Mouse (Mus musculus) layer of hippocampus, postnatal 25 days (tissue): ENCODE measurements at regions not wholly inside any gene's neighbourhood (a gene's known extent, or its start where the extent isn't known, plus 50 kb on each side); places are given as distances from the start of the nearest gene placed in this dataset.

Experiments
- DNase-seq, 2 experiments: peaks; one replicate each; pipeline ENCODE4 v3.0.0; 2022; ENCODE audit warnings: mixed read lengths in 2 of 2, low spot score in 1 of 2; ENCODE audit errors: extremely low spot score in 1 of 2

GRCm38 (mm10) chr1:128788227-128788626 lies 196.1 kb upstream of the Cxcr4 start:
- no peak for DNase-seq

- peak; percentile 39 to 65 for DNase-seq
Observed at GRCm38 (mm10) chr1:128786941-128787569, 195.0 kb upstream of the Cxcr4 start.

GRCm38 (mm10) chr1:128782286-128782685 lies 190.2 kb upstream of the Cxcr4 start:
- DNase-seq = no peak

GRCm38 (mm10) chr1:128781871-128782270 lies 189.8 kb upstream of the Cxcr4 start:
- no peak for DNase-seq

- no peak for DNase-seq
Observed at GRCm38 (mm10) chr1:128781311-128781710, 189.2 kb upstream of the Cxcr4 start.

GRCm38 (mm10) chr1:128779586-128780158 lies 187.6 kb upstream of the Cxcr4 start:
- no peak for DNase-seq

- DNase-seq = no peak
Observed at GRCm38 (mm10) chr1:128772440-128772839, 180.3 kb upstream of the Cxcr4 start.

- no peak for DNase-seq
Observed at GRCm38 (mm10) chr1:128770786-128771185, 178.7 kb upstream of the Cxcr4 start.

GRCm38 (mm10) chr1:128767991-128768390 lies 175.9 kb upstream of the Cxcr4 start:
- DNase-seq = no peak

GRCm38 (mm10) chr1:128767415-128767814 lies 175.3 kb upstream of the Cxcr4 start:
- no peak for DNase-seq

GRCm38 (mm10) chr1:128766894-128767268 lies 174.8 kb upstream of the Cxcr4 start:
- DNase-seq = no peak

GRCm38 (mm10) chr1:128766193-128766893 lies 174.2 kb upstream of the Cxcr4 start:
- no peak for DNase-seq

- no peak for DNase-seq
Observed at GRCm38 (mm10) chr1:128765626-128766025, 173.5 kb upstream of the Cxcr4 start.

GRCm38 (mm10) chr1:128765142-128765541 lies 173.0 kb upstream of the Cxcr4 start:
- no peak for DNase-seq

GRCm38 (mm10) chr1:128762854-128763253 lies 170.8 kb upstream of the Cxcr4 start:
- DNase-seq = no peak

GRCm38 (mm10) chr1:128762076-128762475 lies 170.0 kb upstream of the Cxcr4 start:
- no peak for DNase-seq

- no peak for DNase-seq
Observed at GRCm38 (mm10) chr1:128758802-128759481, 166.8 kb upstream of the Cxcr4 start.

GRCm38 (mm10) chr1:128758294-128758801 lies 166.3 kb upstream of the Cxcr4 start:
- no peak for DNase-seq

- DNase-seq = no peak
Observed at GRCm38 (mm10) chr1:128753427-128754012, 161.4 kb upstream of the Cxcr4 start.

- DNase-seq = no peak
Observed at GRCm38 (mm10) chr1:128749437-128749994, 157.4 kb upstream of the Cxcr4 start.
